Mouse (Mus musculus): ENCODE results near the gene Ift43.

Gene Ift43

GRCm38 (mm10) chr12:86082481-86083012, at the start of gene Ift43:
Gene Ift43 (plus strand): TSS chr12:86082541.
- in situ Hi-C loops (cut with MboI; ENCODE audit: unreplicated experiment in 2 of 2): loop anchor here in 1 of 2 experiments (25.0 kb wide), 1 partner anchor 745 kb away; the partner anchor contains the start of gene Nek9

- in situ Hi-C loops (cut with MboI; ENCODE audit: unreplicated experiment in 2 of 2): no loop called here
Measured at GRCm38 (mm10) chr12:86035586-86035985, 46.8 kb upstream of the Ift43 start.

GRCm38 (mm10) chr12:86036368-86037166, 45.8 kb upstream of the Ift43 start:
- in situ Hi-C loops (cut with MboI; ENCODE audit: unreplicated experiment in 2 of 2): no loop called here

DNA sequence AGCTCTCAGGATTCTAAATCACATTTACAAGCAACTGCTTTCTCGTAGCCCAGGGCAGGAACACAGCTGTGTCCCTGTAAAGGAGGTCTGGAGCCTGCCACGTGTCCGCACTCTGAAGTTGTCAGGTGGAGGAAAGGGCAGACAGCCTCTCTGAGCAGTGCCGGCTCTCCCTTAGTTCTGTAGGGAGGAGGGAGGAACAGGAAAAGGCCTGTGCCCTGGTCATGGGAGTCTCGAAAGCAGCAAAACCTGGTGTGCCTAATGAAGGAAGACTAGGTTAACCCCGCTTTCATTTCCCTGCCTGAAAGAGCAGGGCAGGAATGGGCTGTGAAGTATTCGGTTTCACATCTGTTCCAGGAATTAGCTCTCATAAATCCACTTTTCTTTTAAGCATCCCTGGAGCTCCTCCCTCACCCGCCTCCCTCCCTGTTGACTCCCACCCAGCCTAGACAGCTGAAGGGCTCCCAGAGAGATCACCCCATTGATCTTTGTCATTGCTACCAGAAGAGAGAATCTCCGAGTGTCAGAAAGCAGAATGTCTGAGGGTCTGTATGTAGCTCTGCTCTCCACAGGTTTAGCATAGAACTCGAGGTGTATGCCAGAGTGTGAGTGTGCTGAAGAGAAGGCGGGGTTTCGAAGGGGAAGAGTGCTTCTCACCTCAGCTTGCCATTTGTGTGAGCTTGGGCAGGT, 45.0 kb upstream of the Ift43 start:
- in situ Hi-C loops (cut with MboI; ENCODE audit: unreplicated experiment in 2 of 2): no loop called here

- in situ Hi-C loops (cut with MboI; ENCODE audit: unreplicated experiment in 2 of 2): no loop called here
Measured at GRCm38 (mm10) chr12:86039078-86039477, 43.3 kb upstream of the Ift43 start.

DNA sequence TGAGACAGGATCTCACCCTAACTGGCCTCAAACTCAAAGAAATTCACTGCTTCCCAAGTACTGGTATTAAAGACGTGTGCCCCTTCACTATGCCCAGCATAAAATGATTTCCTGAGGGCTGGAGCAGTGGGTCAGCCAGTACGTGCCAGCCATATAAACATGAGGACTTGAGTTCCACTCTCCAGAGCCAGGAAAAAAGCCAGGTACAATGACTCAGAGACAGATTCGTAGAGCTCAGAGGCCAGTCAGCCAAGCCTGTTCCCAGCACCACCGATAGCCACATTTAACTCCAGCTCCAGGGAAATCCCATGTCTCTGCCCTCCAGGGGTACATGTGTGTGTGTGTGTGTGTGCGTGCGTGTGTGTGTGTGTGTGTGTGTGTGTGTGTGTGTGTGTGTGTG, 42.6 kb upstream of the Ift43 start:
- in situ Hi-C loops (cut with MboI; ENCODE audit: unreplicated experiment in 2 of 2): no loop called here

- in situ Hi-C loops (cut with MboI; ENCODE audit: unreplicated experiment in 2 of 2): no loop called here
Measured at GRCm38 (mm10) chr12:86046141-86046540, 36.2 kb upstream of the Ift43 start.

DNA sequence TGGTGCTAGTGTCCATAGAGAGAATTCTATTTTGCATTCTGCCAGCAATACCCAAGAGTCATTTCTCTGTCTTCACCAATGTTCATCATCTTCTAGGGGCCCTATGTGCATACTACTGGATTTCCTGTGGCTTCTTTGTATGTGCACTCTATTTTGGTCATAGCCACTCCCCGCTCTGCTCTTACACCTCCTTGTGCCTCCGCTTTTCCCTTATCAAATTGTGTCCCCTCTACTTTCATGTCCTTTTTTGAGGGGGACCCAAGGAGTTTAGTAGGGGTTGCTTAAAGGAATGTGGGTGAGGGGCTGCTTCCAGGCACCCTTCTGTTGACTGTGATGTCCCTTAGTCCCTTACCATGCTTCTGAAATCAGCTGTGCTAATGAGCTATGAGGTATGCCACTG, 35.6 kb upstream of the Ift43 start:
- in situ Hi-C loops (cut with MboI; ENCODE audit: unreplicated experiment in 2 of 2): no loop called here

- in situ Hi-C loops (cut with MboI; ENCODE audit: unreplicated experiment in 2 of 2): no loop called here
Measured at GRCm38 (mm10) chr12:86047376-86047775, 35.0 kb upstream of the Ift43 start.

- in situ Hi-C loops (cut with MboI; ENCODE audit: unreplicated experiment in 2 of 2): no loop called here
Measured at GRCm38 (mm10) chr12:86049813-86050212, 32.5 kb upstream of the Ift43 start.

DNA sequence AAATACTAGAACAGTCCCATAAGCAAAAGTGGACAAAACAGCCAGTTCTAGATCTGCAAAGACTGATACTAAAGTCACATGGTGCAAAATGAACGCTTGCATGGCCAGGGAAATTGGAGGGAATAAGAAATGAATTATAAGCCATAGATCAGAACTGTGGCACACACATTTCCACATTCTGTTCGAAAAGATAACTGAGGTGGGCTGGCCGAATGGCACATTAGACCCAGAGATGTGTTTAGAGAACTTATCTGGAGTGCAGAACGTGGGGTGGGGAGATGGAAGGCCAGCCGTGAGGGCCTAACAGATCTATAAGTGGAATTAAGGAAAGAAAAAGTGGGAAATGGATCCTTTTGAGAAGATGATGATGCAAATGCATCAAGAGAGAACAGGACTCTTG, 30.9 kb upstream of the Ift43 start:
- in situ Hi-C loops (cut with MboI; ENCODE audit: unreplicated experiment in 2 of 2): no loop called here

GRCm38 (mm10) chr12:86055306-86055705, 27.0 kb upstream of the Ift43 start:
- in situ Hi-C loops (cut with MboI; ENCODE audit: unreplicated experiment in 2 of 2): no loop called here

DNA sequence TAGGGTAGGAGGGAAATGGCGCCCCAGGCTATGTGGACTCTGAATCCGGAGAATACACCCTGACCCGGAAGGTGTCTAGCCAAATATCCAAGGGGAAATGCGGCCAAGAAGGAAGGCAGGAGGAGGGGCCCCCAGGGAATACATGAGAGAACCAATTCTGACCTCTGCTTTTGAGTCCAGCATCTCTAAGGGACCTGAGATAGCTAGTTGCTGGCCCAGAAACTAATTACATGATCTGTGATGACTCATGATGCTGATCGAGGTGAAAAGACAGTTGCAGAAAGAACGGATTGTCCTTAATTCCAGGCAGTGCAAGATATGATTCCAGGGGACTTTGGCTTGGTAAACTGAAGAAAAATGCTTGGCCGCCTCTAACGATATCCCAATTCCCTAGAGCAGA, 25.4 kb upstream of the Ift43 start:
- in situ Hi-C loops (cut with MboI; ENCODE audit: unreplicated experiment in 2 of 2): no loop called here

DNA sequence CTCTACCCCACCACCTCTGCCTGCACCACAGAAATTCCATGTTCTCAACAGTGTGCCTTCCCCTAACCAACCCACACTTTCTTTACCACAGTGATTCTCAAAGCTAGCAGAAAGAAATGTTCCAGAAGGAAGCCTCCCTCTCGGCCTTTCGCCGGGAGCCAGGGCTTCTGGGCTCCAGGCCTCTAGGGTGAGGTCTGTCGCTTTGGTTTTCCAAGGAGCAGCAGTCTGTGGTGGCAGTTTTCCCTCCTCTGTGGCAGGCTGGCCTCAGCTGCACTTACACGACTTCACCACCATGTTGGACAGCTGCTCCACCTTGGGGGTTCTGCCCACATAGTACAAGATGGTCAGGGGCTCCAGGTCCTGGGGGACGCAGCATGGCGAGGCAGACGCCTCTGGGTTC, 24.8 kb upstream of the Ift43 start:
- in situ Hi-C loops (cut with MboI; ENCODE audit: unreplicated experiment in 2 of 2): no loop called here

DNA sequence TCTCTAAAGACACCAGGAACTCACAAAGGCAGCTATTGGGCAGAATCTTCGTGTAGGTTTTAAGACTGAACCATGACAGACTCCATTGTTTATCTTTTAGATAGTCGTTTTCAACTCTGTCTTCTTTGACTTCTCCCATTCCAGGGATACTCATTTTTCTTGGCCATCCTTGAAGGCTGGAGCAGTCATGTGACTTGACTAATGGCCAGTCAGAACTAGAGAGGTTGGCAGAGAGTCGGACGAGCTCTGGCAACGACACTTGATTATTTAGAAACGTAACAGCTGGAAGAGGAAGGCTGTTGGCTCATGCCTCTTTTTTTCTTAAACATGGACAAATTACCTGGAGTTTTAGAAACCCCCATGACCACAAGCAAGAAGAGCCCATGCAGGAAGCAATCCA, 23.0 kb upstream of the Ift43 start:
- in situ Hi-C loops (cut with MboI; ENCODE audit: unreplicated experiment in 2 of 2): no loop called here

DNA sequence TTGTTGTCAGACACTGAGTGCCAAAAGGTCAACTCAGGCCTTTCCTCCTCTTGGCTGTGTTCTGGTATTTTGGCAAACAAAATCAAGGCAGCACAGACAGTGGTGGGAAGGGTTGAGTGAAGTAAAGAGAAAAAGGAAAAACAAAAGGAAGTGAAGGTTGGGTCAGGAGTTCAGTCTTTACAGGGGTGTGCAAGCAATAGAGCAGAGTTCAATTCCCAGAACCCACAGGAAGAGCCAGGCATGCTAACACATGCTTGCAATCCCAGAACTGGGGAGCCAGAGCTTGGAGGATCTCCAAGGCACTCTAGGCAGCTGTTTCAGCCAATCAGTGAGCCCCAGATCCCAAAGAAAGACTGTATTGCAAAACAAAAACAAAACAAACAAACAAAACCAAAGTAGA, 17.5 kb upstream of the Ift43 start:
- in situ Hi-C loops (cut with MboI; ENCODE audit: unreplicated experiment in 2 of 2): no loop called here

DNA sequence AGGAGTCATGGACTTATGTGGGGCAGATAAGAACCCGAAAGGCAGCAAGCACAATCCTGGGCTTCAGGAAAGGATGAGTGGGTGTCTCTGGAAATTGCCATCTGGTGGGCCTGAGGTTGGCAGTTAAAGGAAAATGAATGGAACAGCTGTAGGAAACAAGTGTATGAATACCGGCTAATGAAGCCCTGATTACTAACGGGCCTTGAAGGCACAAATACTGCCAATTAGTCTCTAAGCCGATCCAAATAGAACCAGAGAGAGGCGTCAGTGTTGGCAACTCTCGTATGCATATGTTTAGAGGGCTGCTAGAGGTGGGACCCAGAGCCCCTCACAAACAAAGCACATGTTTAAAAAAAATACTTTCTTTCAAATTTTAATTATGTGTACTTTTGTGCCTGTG, 10.9 kb upstream of the Ift43 start:
- in situ Hi-C loops (cut with MboI; ENCODE audit: unreplicated experiment in 2 of 2): no loop called here

- in situ Hi-C loops (cut with MboI; ENCODE audit: unreplicated experiment in 2 of 2): loop anchor here (5.0 to 25.0 kb wide), 8 partner anchors 38 to 737 kb away; partner anchors contain the start of gene Nek9 (in 1 of the 2)
Measured at GRCm38 (mm10) chr12:86074681-86075080, 7.7 kb upstream of the Ift43 start.

DNA sequence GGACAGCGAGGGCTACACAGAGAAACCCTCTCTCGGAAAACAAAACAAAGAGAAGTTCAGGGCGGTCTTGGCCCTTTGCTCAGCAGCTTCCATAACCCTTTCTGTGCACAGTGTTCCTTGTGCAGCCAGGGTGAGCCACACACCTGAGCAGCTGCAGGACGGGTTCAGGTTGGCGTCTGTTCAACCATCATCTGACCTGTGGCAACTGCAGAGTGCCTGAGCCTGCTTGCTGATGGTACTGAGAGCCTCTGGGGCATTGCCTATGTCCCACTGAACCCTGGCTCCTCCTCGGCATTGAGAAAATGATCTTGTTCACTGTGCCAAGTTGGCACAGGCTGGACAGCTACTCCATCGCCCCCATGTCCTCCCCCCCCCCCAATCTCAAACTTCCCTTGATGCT, 7.0 kb upstream of the Ift43 start:
- in situ Hi-C loops (cut with MboI; ENCODE audit: unreplicated experiment in 2 of 2): loop anchor here (5.0 to 25.0 kb wide), 8 partner anchors 37 to 738 kb away; partner anchors contain the start of gene Nek9 (in 1 of the 2)

DNA sequence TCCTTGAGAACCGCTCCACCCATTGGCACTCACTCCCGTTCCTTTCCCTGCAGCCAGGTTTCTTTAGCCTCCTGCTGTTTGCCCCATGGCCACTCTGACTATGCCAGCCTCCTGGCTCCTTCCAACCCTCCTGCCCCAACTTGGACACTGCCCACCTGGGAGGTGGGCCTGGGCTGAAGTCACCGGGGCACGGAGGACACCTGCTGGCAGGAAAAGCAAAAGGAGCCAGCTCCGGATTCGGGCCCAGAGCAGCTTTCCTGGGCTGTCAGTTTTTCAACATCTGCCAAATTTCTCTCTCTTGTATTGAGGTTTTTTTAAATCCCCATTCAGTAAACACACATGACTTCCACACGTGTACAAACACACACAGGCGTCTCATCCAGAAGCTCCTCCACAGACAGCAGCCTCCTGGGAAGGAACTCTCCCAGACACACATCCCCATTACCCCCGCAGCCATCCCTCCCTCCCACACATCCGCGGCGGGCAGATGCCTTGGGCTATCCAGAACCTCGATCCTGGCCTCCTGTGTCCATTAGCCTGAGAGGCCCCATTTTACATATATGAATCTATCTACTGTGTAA, 5.9 kb upstream of the Ift43 start:
- in situ Hi-C loops (cut with MboI; ENCODE audit: unreplicated experiment in 2 of 2): loop anchor here (5.0 to 25.0 kb wide), 8 partner anchors 36 to 739 kb away; partner anchors contain the start of gene Nek9 (in 1 of the 2)

GRCm38 (mm10) chr12:86077322-86077721, 5.0 kb upstream of the Ift43 start:
- in situ Hi-C loops (cut with MboI; ENCODE audit: unreplicated experiment in 2 of 2): loop anchor here (5.0 to 25.0 kb wide), 8 partner anchors 35 to 740 kb away; partner anchors contain the start of gene Nek9 (in 1 of the 2)
